Mouse (Mus musculus) heart, embryonic 15.5 days (tissue): Measurements from ENCODE around the gene Vmn1r69. TPM values are rescaled to one million over a fixed set of nuclear protein-coding genes. Genes with fewer than 3 reads are reported as not detected.

Experiments
- ATAC-seq: fragments of 200-750 bp; cut with Nextera tagmentation; replicated peaks from 2 replicates; pipeline ENCODE4 v1.8.0; 2017; ENCODE audit warnings: low read depth, moderate TSS enrichment; ENCODE audit not compliant: insufficient number of reproducible peaks, insufficient read depth, low FRiP score
- H3K27ac ChIP-seq: fragments of 300-500 bp; sonication (generic); 2 replicates; pipeline ENCODE4 v1.5.1; 2015; ENCODE audit warnings: mild to moderate bottlenecking, inconsistent platforms
- H3K27me3 ChIP-seq: fragments of 300-500 bp; sonication (generic); 2 replicates; pipeline ENCODE4 v1.6.1; 2015; ENCODE audit warnings: inconsistent platforms
- H3K36me3 ChIP-seq: fragments of 300-500 bp; sonication (generic); 2 replicates; pipeline ENCODE4 v1.6.1; 2015; ENCODE audit warnings: mild to moderate bottlenecking, inconsistent platforms
- H3K4me1 ChIP-seq: fragments of 300-500 bp; sonication (generic); replicated peaks from 2 replicates; pipeline ENCODE4 v1.6.1; 2015; ENCODE audit warnings: inconsistent platforms
- H3K4me2 ChIP-seq: fragments of 300-500 bp; sonication (generic); 2 replicates; pipeline ENCODE4 v1.6.1; 2015; ENCODE audit warnings: inconsistent platforms, mild to moderate bottlenecking, moderate library complexity
- H3K4me3 ChIP-seq: fragments of 300-500 bp; sonication (generic); 2 replicates; pipeline ENCODE4 v1.5.1; 2015; ENCODE audit warnings: mild to moderate bottlenecking, inconsistent platforms
- H3K9ac ChIP-seq: fragments of 300-500 bp; sonication (generic); 2 replicates; pipeline ENCODE4 v1.6.1; 2015; ENCODE audit warnings: mild to moderate bottlenecking, inconsistent platforms
- H3K9me3 ChIP-seq: fragments of 300-500 bp; sonication (generic); replicated peaks from 2 replicates; pipeline ENCODE4 v1.6.1; 2016; ENCODE audit warnings: inconsistent platforms
- WGBS: fragments of 180-500 bp; shearing (Covaris S2); methylation state at CpG from one replicate; pipeline ENCODE4 v1.1.7; 2015; ENCODE audit warnings: mixed read lengths; 5-methylcytosine and 5-hydroxymethylcytosine counted together
- polyA plus RNA-seq: library from polyadenylated mRNA; unstranded; fragments of >200 nt; fragmentation: Nextera tagmentation; extraction: Ambion mirVana; gene quantifications from 2 replicates; pipeline ENCODE4 v1.2.1, GENCODE M21; 2015

The Vmn1r69 gene
- not detected in 2 replicates for polyA plus RNA-seq

DNA sequence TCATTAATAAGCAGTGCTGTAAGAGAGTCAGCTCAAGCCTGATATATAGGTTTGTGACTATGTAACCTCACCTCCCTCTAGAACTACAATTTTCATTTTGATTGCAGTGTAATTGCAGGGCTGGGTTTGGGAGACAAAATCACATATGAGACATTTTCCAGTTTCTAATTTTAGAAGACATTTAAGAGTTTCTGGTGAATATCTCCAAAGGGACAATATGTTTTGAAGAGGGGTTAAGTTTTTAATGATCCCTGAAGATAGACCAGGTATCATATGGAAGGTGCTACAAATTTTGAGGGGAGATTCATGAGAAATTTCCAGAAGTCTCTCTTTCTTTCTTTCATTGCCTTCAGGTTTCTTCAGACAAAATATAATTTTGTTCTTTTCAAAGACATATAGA, at the start of gene Vmn1r69:
TSS of gene Vmn1r69 (minus strand) at position 101 of the 400 bp plus-strand sequence.
- H3K4me1 ChIP-seq: no peaks in the 10 kb centered on the region
- ATAC-seq: no peak
- no peak within 1 kb of the TSS for H3K4me3 ChIP-seq
- H3K4me2 ChIP-seq: no peak within 1 kb of the TSS
- H3K9ac ChIP-seq: no peak within 1 kb of the TSS
- no peaks in the 10 kb centered on the region for H3K36me3 ChIP-seq
- H3K27me3 ChIP-seq: no peaks in the 10 kb centered on the region
- H3K9me3 ChIP-seq: no peaks in the 10 kb centered on the region
- no peak within 1 kb of the TSS for H3K27ac ChIP-seq

DNA sequence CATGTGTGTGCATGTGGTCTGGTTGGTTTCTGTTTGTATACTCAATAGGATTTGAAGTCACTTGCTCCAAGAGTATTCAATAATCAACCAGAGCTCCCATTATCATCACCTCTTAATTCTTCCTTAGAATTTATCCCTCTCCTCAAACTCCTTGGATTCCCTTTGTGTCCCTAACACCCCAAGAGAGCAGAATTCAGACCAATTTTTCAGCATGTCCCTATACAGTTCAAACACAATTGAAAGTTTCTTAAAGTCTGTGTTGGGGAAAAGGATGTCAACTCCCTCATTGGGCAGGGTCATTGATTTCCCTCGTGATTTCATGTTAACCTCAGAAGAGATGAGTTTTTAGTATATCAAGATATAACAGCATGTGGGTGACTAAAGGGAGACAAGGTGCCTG, 17.8 kb upstream of the Vmn1r69 start, which contains the start of gene Vmn1r70:
TSS of gene Vmn1r70 (plus strand) at position 301 of the 400 bp plus-strand sequence.
- WGBS: 43% methylated on average over 1 of the region's 1 CpGs
- Histone ChIP-seq H3K4me3 (no peak within 1 kb of the TSS), H3K27ac (no peak within 1 kb of the TSS), H3K9me3 (no peaks in the 10 kb centered on the region), H3K4me1 (no peaks in the 10 kb centered on the region), H3K4me2 (no peak within 1 kb of the TSS), H3K9ac (no peak within 1 kb of the TSS), H3K27me3 (no peaks in the 10 kb centered on the region), H3K36me3 (no peaks in the 10 kb centered on the region)
- no peak for ATAC-seq

GRCm38 (mm10) chr7:10558385-10558784, 55.1 kb downstream of the Vmn1r69 start, which contains the start of gene Vmn1r68:
Gene Vmn1r68, minus strand, starts transcription at chr7:10558485.
- H3K36me3 ChIP-seq: no peaks in the 10 kb centered on the region
- no peak within 1 kb of the TSS for H3K4me3 ChIP-seq
- ATAC-seq: no peak
- WGBS: 54% methylated on average over 2 of the region's 2 CpGs
- H3K9me3 ChIP-seq: no peaks in the 10 kb centered on the region; the same call in 1 of the 2 replicates
- no peak within 1 kb of the TSS for H3K9ac ChIP-seq
- H3K27ac ChIP-seq: no peak within 1 kb of the TSS
- no peaks in the 10 kb centered on the region for H3K4me1 ChIP-seq
- H3K27me3 ChIP-seq: no peaks in the 10 kb centered on the region
- H3K4me2 ChIP-seq: no peak within 1 kb of the TSS

Other genes with a start within 250 kb of the Vmn1r69 start
- gene Vmn1r67, start 170.3 kb downstream of the Vmn1r69 start, polyA plus RNA-seq: not detected in 2 replicates
- 4.6 and 5.8 TPM in 2 replicates for gene Zik1, start 118.3 kb downstream of the Vmn1r69 start, polyA plus RNA-seq
- not detected in 2 replicates for gene Vmn1r68, start 55.2 kb downstream of the Vmn1r69 start, polyA plus RNA-seq
- gene Vmn1r70, start 17.9 kb upstream of the Vmn1r69 start, polyA plus RNA-seq: not detected in 2 replicates
- gene Nlrp4b, start 74.1 kb upstream of the Vmn1r69 start, polyA plus RNA-seq: not detected in 2 replicates
- not detected in 2 replicates for gene Vmn1r71, start 140.7 kb upstream of the Vmn1r69 start, polyA plus RNA-seq